Mouse (Mus musculus): ENCODE results near the gene Ccdc174. TPM values are rescaled to one million over a fixed set of nuclear protein-coding genes. Genes with fewer than 3 reads are reported as not detected.

Ccdc174 gene
- 43.0 and 48.3 TPM in 2 replicates for polyA plus RNA-seq (2015; fragmentation: Nextera tagmentation; extraction: Ambion mirVana)

DNA sequence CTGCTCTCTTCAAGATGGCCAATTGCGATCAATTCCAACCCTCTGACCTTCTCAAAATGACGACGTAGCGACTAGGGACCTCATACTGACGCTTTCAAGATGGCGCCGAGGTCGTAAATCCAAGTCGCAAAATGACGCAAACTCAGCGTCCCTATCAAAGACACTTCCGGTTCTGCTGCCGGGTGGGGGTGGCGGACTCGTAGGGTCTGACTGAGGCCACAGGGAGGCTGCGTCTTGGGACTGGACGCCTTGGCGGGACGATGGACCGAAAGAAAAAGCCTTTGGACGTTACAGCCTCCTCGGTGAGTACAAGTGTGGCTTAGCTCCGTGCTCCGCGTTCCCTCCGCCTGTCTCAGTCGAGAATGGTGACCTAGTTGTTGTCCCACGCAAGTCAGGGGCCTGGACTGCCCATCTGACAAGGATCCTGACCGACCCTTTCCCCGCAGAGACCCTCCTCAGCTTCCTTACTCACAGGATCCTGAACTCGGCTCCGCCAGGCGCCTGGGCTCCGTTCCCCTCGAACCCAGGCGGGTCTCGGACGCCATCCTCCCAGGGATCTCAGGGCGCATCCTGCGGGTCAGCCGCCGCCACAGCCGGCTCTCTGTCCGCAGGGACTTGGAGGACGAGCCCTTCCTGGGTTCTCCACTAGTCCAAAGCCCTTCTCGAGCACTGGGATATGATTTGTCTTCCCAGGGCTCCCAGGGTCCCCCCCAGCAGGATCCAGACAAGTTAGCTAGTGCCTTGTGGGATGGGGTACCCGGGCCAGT is at the start of gene Ccdc174:
Gene Ccdc174, plus strand, starts transcription at position 169 of the 767 bp plus-strand sequence.

GRCm38 (mm10) chr6:91902509-91902908 is 24.7 kb downstream of the Ccdc174 start, which contains the start of gene 4930590J08Rik:
Gene 4930590J08Rik, plus strand, starts transcription at chr6:91902809.

Other genes with a start within 250 kb of the Ccdc174 start
- 148 and 200 TPM in 2 replicates for gene Slc6a6, start 194.0 kb upstream of the Ccdc174 start, polyA plus RNA-seq (2015; fragmentation: Nextera tagmentation; extraction: Ambion mirVana)
- gene Grip2, start 50.8 kb upstream of the Ccdc174 start, polyA plus RNA-seq (2015; fragmentation: Nextera tagmentation; extraction: Ambion mirVana), result 0.76 and 1.4 TPM in 2 replicates
- 0.08 and 0.22 TPM in 2 replicates for gene 4930590J08Rik, start 24.8 kb downstream of the Ccdc174 start, polyA plus RNA-seq (2015; fragmentation: Nextera tagmentation; extraction: Ambion mirVana)
- gene Fgd5, start 100.8 kb downstream of the Ccdc174 start, polyA plus RNA-seq (2015; fragmentation: Nextera tagmentation; extraction: Ambion mirVana), result 7.3 and 7.9 TPM in 2 replicates
- 12.4 and 16.8 TPM in 2 replicates for gene Nr2c2, start 213.3 kb downstream of the Ccdc174 start, polyA plus RNA-seq (2015; fragmentation: Nextera tagmentation; extraction: Ambion mirVana)